Mouse (Mus musculus): ENCODE results near the gene Rfx3.

The Rfx3 gene

GRCm38 (mm10) chr19:27905172-27905571 is 105.8 kb downstream of the Rfx3 start:
- DNase-seq = no peak

- DNase-seq = peak; percentile 43 to 64
Observed at GRCm38 (mm10) chr19:27904655-27905054, 106.3 kb downstream of the Rfx3 start.

GRCm38 (mm10) chr19:27904209-27904608 is 106.8 kb downstream of the Rfx3 start:
- peak; percentile 14 to 26 for DNase-seq

GRCm38 (mm10) chr19:27902601-27903000 is 108.4 kb downstream of the Rfx3 start:
- no peak for DNase-seq

GRCm38 (mm10) chr19:27901693-27902092 is 109.3 kb downstream of the Rfx3 start:
- DNase-seq = no peak

- DNase-seq = no peak
Observed at GRCm38 (mm10) chr19:27884520-27884919, 126.4 kb downstream of the Rfx3 start.

- no peak for DNase-seq
Observed at GRCm38 (mm10) chr19:27877429-27877828, 133.5 kb downstream of the Rfx3 start.

GRCm38 (mm10) chr19:27870794-27871193 is 140.2 kb downstream of the Rfx3 start:
- DNase-seq = no peak

GRCm38 (mm10) chr19:27859641-27860040 is 151.3 kb downstream of the Rfx3 start:
- DNase-seq = no peak

GRCm38 (mm10) chr19:27848946-27849345 is 162.0 kb downstream of the Rfx3 start:
- no peak for DNase-seq

- DNase-seq = no peak
Observed at GRCm38 (mm10) chr19:27847055-27847454, 163.9 kb downstream of the Rfx3 start.

GRCm38 (mm10) chr19:27838635-27839034 is 172.3 kb downstream of the Rfx3 start:
- peak; percentile 14 to 35 for DNase-seq

GRCm38 (mm10) chr19:27838041-27838440 is 172.9 kb downstream of the Rfx3 start:
- peak; percentile 6 to 8 for DNase-seq

- no peak for DNase-seq
Observed at GRCm38 (mm10) chr19:27832448-27832847, 178.5 kb downstream of the Rfx3 start.

- no peak for DNase-seq
Observed at GRCm38 (mm10) chr19:27828316-27828715, 182.7 kb downstream of the Rfx3 start.

- DNase-seq = no peak
Observed at GRCm38 (mm10) chr19:27817661-27818060, 193.3 kb downstream of the Rfx3 start.

- peak; percentile 25 to 46 for DNase-seq
Observed at GRCm38 (mm10) chr19:27780030-27780429, 230.9 kb downstream of the Rfx3 start.

GRCm38 (mm10) chr19:27770716-27771265 is 240.2 kb downstream of the Rfx3 start:
- DNase-seq = no peak

- DNase-seq = peak; percentile 14 to 27
Observed at GRCm38 (mm10) chr19:27768444-27768843, 242.5 kb downstream of the Rfx3 start.

GRCm38 (mm10) chr19:27760309-27760708 is 250.7 kb downstream of the Rfx3 start:
- no peak for DNase-seq

- no peak for DNase-seq
Observed at GRCm38 (mm10) chr19:27759347-27759746, 251.6 kb downstream of the Rfx3 start.

- no peak for DNase-seq
Observed at GRCm38 (mm10) chr19:27747301-27747700, 263.7 kb downstream of the Rfx3 start.

- no peak for DNase-seq
Observed at GRCm38 (mm10) chr19:27738908-27739307, 272.1 kb downstream of the Rfx3 start.

- DNase-seq = no peak
Observed at GRCm38 (mm10) chr19:27736571-27736970, 274.4 kb downstream of the Rfx3 start.

GRCm38 (mm10) chr19:27718931-27719330 is 292.0 kb downstream of the Rfx3 start:
- DNase-seq = no peak

All from cerebellum, postnatal 25 days (tissue).